24 mouse cellular contexts compared by ENCODE assay signal in the genomic region with DNA sequence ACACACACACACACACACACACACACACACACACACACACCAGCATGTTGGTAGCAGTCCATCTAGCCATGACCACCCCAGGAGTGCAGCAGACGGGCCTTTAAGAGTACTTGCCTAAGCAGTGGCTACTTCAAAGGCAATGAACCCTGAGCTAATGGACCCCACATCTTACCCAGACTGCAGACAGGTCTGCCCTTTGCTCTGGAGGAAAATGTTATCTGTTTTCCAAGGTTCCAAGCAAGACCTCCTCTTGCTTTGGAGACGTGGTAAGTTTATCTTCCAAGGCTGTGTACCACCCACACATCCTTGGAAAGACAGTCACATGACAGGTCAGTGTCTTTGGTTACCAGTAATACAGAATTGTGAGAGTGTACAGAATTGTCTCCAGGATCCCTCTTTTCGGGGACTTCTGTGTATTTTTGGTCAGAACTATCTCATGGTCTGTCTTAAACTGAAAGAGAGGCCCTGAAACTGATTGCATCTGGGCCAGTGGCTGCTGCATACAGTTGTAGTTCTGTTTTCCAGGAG.
DNase-seq lines count a peak whose midpoint lies in the region; ATAC-seq and TF ChIP-seq lines count a peak whose summit lies in the region.
"Had no signal": no experiment of that assay in that cellular context is flagged by ENCODE, and none has a peak within 500 bp of the region (broad histone marks: within the 10 kb centered on the region; RNA-seq: fewer than 3 reads in every experiment).

No protein-coding gene starts in this region.

- TF ChIP-seq POLR2A in lung, adult 2 months (IDR thresholded peaks at IDR 0.05; ENCODE audit: borderline replicate concordance, extremely low read depth, low read depth, low read length): no peak

- H3K27ac ChIP-seq in gastrocnemius, adult 2 months: peak overlapping the region; percentile 38
- no peak overlapping the region for H3K27ac ChIP-seq in midbrain, embryonic 11.5 days (ENCODE audit: low read depth, low read length)
- H3K27ac ChIP-seq in midbrain, embryonic 16.5 days (ENCODE audit: low read length): no peak overlapping the region
- peak overlapping the region; percentile 33; the same call in 1 of the 2 replicates for H3K27ac ChIP-seq in embryonic facial prominence, embryonic 13.5 days
- H3K27ac ChIP-seq: hindbrain, embryonic 12.5 days had no signal

- no peaks in the 10 kb centered on the region for H3K36me3 ChIP-seq in midbrain, embryonic 11.5 days (ENCODE audit: control insufficient read depth, insufficient read depth, low read length)
- no peaks in the 10 kb centered on the region for H3K36me3 ChIP-seq in midbrain, embryonic 16.5 days (ENCODE audit: control insufficient read depth, insufficient read depth, low read length)
- H3K36me3 ChIP-seq in C2C12 (ENCODE audit: control insufficient read depth, insufficient read depth): no peaks in the 10 kb centered on the region
- H3K36me3 ChIP-seq in embryonic facial prominence, embryonic 13.5 days: no peaks in the 10 kb centered on the region
- H3K36me3 ChIP-seq: embryonic facial prominence, embryonic 15.5 days; forebrain, embryonic 10.5 days; G1E; heart, embryonic 10.5 days; hindbrain, embryonic 12.5 days had no signal

- H3K4me3 ChIP-seq in gastrocnemius, adult 2 months: no peak overlapping the region
- no peak overlapping the region for H3K4me3 ChIP-seq in midbrain, embryonic 11.5 days (ENCODE audit: low read depth, low read length)
- no peak overlapping the region for H3K4me3 ChIP-seq in midbrain, embryonic 16.5 days (ENCODE audit: low read depth, low read length)
- no peak overlapping the region for H3K4me3 ChIP-seq in C2C12 (ENCODE audit: insufficient read depth, poor library complexity, severe bottlenecking)
- H3K4me3 ChIP-seq in embryonic facial prominence, embryonic 13.5 days: no peak overlapping the region
- no peak overlapping the region for H3K4me3 ChIP-seq in lung, adult 2 months (replicated peaks; ENCODE audit: extremely low read depth, low read depth, low read length)
- H3K4me3 ChIP-seq: embryonic facial prominence, embryonic 15.5 days; erythroblast, embryonic 14.5 days; forebrain, embryonic 10.5 days; hindbrain, embryonic 12.5 days had no signal

- H3K4me1 ChIP-seq in midbrain, embryonic 11.5 days (ENCODE audit: control insufficient read depth, insufficient read depth, low read length): no peaks in the 10 kb centered on the region
- H3K4me1 ChIP-seq in midbrain, embryonic 16.5 days (ENCODE audit: control insufficient read depth, insufficient read depth, low read length): peaks cover 4% of the 10 kb centered on the region
- H3K4me1 ChIP-seq in embryonic facial prominence, embryonic 13.5 days: peaks cover 34% of the 10 kb centered on the region
- peaks cover 17% of the 10 kb centered on the region for H3K4me1 ChIP-seq in lung, adult 2 months (ENCODE audit: control insufficient read depth, insufficient read depth, low read length)

- TF ChIP-seq CTCF in gastrocnemius, adult 2 months (IDR thresholded peaks at IDR 0.05): no peak
- no peak for TF ChIP-seq CTCF in C2C12 (IDR thresholded peaks at IDR 0.05; ENCODE audit: control insufficient read depth, insufficient read depth, insufficient read length)
- no peak for TF ChIP-seq CTCF in lung, adult 2 months (IDR thresholded peaks at IDR 0.05; ENCODE audit: insufficient read depth, low read length)

- H3K9ac ChIP-seq in midbrain, embryonic 11.5 days (ENCODE audit: low read length): no peak overlapping the region
- no peak overlapping the region for H3K9ac ChIP-seq in midbrain, embryonic 16.5 days (ENCODE audit: low read depth, low read length)
- no peak overlapping the region for H3K9ac ChIP-seq in embryonic facial prominence, embryonic 13.5 days
- H3K9ac ChIP-seq: embryonic facial prominence, embryonic 15.5 days; hindbrain, embryonic 12.5 days had no signal

- no peaks in the 10 kb centered on the region for H3K79me3 ChIP-seq in C2C12 (ENCODE audit: low read depth)

- intact Hi-C loops in gastrocnemius, adult 2 months (cut with DNase I): loop anchor here (5.0 kb wide), 2 partner anchors 42 to 112 kb away; no protein-coding TSS in a partner anchor
- intact Hi-C loops in gastrocnemius, postnatal 36 days (cut with DNase I): no loop called here

- no peaks in the 10 kb centered on the region for H3K79me2 ChIP-seq in C2C12 (ENCODE audit: control insufficient read depth, insufficient read depth)

- H3K9me3 ChIP-seq in midbrain, embryonic 11.5 days (ENCODE audit: control insufficient read depth, low read length): no peaks in the 10 kb centered on the region
- H3K9me3 ChIP-seq in midbrain, embryonic 16.5 days (replicated peaks; ENCODE audit: control insufficient read depth, low read length, poor library complexity, severe bottlenecking): no peaks in the 10 kb centered on the region
- H3K9me3 ChIP-seq in embryonic facial prominence, embryonic 13.5 days: no peaks in the 10 kb centered on the region
- H3K9me3 ChIP-seq: embryonic facial prominence, embryonic 15.5 days; forebrain, embryonic 10.5 days; G1E; heart, embryonic 10.5 days; hindbrain, embryonic 12.5 days had no signal

- 81% methylated on average over 3 of the region's 3 CpGs for WGBS in midbrain, embryonic 11.5 days
- WGBS in midbrain, embryonic 16.5 days: 76% methylated on average over 3 of the region's 3 CpGs
- WGBS in embryonic facial prominence, embryonic 13.5 days: 76% methylated on average over 3 of the region's 3 CpGs
- 64% methylated on average over 3 of the region's 3 CpGs for WGBS in lung, adult 2 months

- H3K4me2 ChIP-seq in midbrain, embryonic 11.5 days: no peak overlapping the region
- no peak overlapping the region for H3K4me2 ChIP-seq in midbrain, embryonic 16.5 days (ENCODE audit: low read length)
- no peak overlapping the region for H3K4me2 ChIP-seq in embryonic facial prominence, embryonic 13.5 days
- H3K4me2 ChIP-seq: embryonic facial prominence, embryonic 15.5 days; hindbrain, embryonic 12.5 days had no signal

- H3K27me3 ChIP-seq in midbrain, embryonic 11.5 days (ENCODE audit: control insufficient read depth, insufficient read depth, low read length): no peaks in the 10 kb centered on the region
- H3K27me3 ChIP-seq in midbrain, embryonic 16.5 days (ENCODE audit: control insufficient read depth, insufficient read depth, low read depth, low read length): no peaks in the 10 kb centered on the region
- H3K27me3 ChIP-seq in C2C12 (ENCODE audit: control insufficient read depth, insufficient read depth, insufficient read length): no peaks in the 10 kb centered on the region
- H3K27me3 ChIP-seq in embryonic facial prominence, embryonic 13.5 days: no peaks in the 10 kb centered on the region
- H3K27me3 ChIP-seq: embryonic facial prominence, embryonic 15.5 days; hindbrain, embryonic 12.5 days had no signal

- no peak for DNase-seq in gastrocnemius, adult 2 months
- no peak for DNase-seq in gastrocnemius, postnatal 36 days
- DNase-seq in midbrain, embryonic 11.5 days (ENCODE audit: low spot score, missing footprints): peak; percentile 70
- no peak for DNase-seq in lung, adult 2 months
- no peak for DNase-seq in neural tube, embryonic 10.5 days (ENCODE audit: extremely low spot score, low spot score)
- DNase-seq: adrenal gland, postnatal 14 days; cerebellum, adult 11-12 months; cerebellum, adult 9-10 months; cerebellum, postnatal 25 days; gastrocnemius, postnatal 14 days; heart, postnatal 10 days; heart, postnatal 4 days had no signal

- ATAC-seq in midbrain, embryonic 11.5 days (ENCODE audit: low FRiP score): no peak
- ATAC-seq in midbrain, embryonic 16.5 days: no peak
- no peak for ATAC-seq in embryonic facial prominence, embryonic 13.5 days (ENCODE audit: insufficient number of reproducible peaks, insufficient read depth, low FRiP score, low TSS enrichment, low read depth)
- ATAC-seq: CD4-positive, CD25-positive, alpha-beta regulatory T cell, adult 4 months; forebrain, embryonic 16.5 days; hindbrain, embryonic 16.5 days had no signal

- no peak overlapping the region for H3ac ChIP-seq in C2C12 (ENCODE audit: control insufficient read depth, insufficient read length, low read depth)

TF ChIP-seq in C2C12, 6 proteins besides CTCF, POLR2A, EP300 and RAD21:
- TF ChIP-seq USF1 (IDR thresholded peaks at IDR 0.05; ENCODE audit: low read depth) (peak; percentile 73), CEBPB (IDR thresholded peaks at IDR 0.05; ENCODE audit: low read depth) (no peak), MYOG (IDR thresholded peaks at IDR 0.05; ENCODE audit: control insufficient read depth, extremely low read depth, insufficient read length) (no peak), MYOD1 (IDR thresholded peaks at IDR 0.05; ENCODE audit: control insufficient read depth, insufficient read length, low read depth) (no peak)

Comparison
In these comparisons a context has a peak if more than half of its experiments do, and no peak if none do; other contexts are left out.
1. H3K27ac ChIP-seq: peak in gastrocnemius, adult 2 months (single experiment) and embryonic facial prominence, embryonic 13.5 days (single experiment); none in midbrain, embryonic 11.5 days (single experiment) and midbrain, embryonic 16.5 days (single experiment).